Mouse (Mus musculus) urinary bladder, adult 18-20 months (tissue): Measurements from ENCODE around the gene Tlcd1.
A peak's percentile ranks its signal among the peaks of the same experiment; 100 is the strongest.

Experiments
- DNase-seq, 2 experiments: peaks; one replicate each; pipeline ENCODE4 v3.0.0; 2022; ENCODE audit warnings: low spot score in 2 of 2, mixed read lengths in 2 of 2

Tlcd1 gene

GRCm38 (mm10) chr11:78161169-78161568, 15.3 kb upstream of the Tlcd1 start:
- DNase-seq: no peak

GRCm38 (mm10) chr11:78161968-78162367, 14.5 kb upstream of the Tlcd1 start:
- no peak for DNase-seq

GRCm38 (mm10) chr11:78162504-78162903, 14.0 kb upstream of the Tlcd1 start:
- DNase-seq: no peak

- no peak for DNase-seq
Measured at GRCm38 (mm10) chr11:78163045-78163444, 13.5 kb upstream of the Tlcd1 start.

GRCm38 (mm10) chr11:78163681-78164603, 12.6 kb upstream of the Tlcd1 start:
- DNase-seq: no peak

- DNase-seq: no peak
Measured at GRCm38 (mm10) chr11:78164604-78164923, 11.9 kb upstream of the Tlcd1 start.

- DNase-seq: peak in 1 of 2 experiments; percentile 69
Measured at GRCm38 (mm10) chr11:78164924-78165760, 11.4 kb upstream of the Tlcd1 start, which contains the start of gene Traf4. TSS of gene Traf4 (minus strand) at chr11:78165589.

GRCm38 (mm10) chr11:78165761-78166109, 10.8 kb upstream of the Tlcd1 start:
- DNase-seq: peak; percentile 46 to 84

GRCm38 (mm10) chr11:78166161-78166560, 10.3 kb upstream of the Tlcd1 start:
- DNase-seq: no peak

GRCm38 (mm10) chr11:78166640-78167039, 9.9 kb upstream of the Tlcd1 start:
- no peak for DNase-seq

- no peak for DNase-seq
Measured at GRCm38 (mm10) chr11:78167257-78167959, 9.1 kb upstream of the Tlcd1 start.

- no peak for DNase-seq
Measured at GRCm38 (mm10) chr11:78168541-78169468, 7.7 kb upstream of the Tlcd1 start.

- peak in 1 of 2 experiments; percentile 55 for DNase-seq
Measured at GRCm38 (mm10) chr11:78170306-78170705, 6.2 kb upstream of the Tlcd1 start.

GRCm38 (mm10) chr11:78171328-78171727, 5.2 kb upstream of the Tlcd1 start:
- no peak for DNase-seq

- DNase-seq: no peak
Measured at GRCm38 (mm10) chr11:78172034-78172747, 4.3 kb upstream of the Tlcd1 start.

- DNase-seq: no peak
Measured at GRCm38 (mm10) chr11:78172748-78173383, 3.6 kb upstream of the Tlcd1 start.

GRCm38 (mm10) chr11:78174506-78174905, 2.0 kb upstream of the Tlcd1 start:
- no peak for DNase-seq

GRCm38 (mm10) chr11:78175771-78176401, 625 bp upstream of the Tlcd1 start:
- DNase-seq: no peak

GRCm38 (mm10) chr11:78176905-78177331, 407 bp downstream of the Tlcd1 start:
- DNase-seq: no peak
